Mouse (Mus musculus) right cerebral cortex, postnatal 25 days (tissue): Measurements from ENCODE around the gene BC061237.
"Not testable (repeated sequence)": the region's sequence is repeated elsewhere in the genome, so short reads cannot be mapped to it uniquely, and the experiment has no call there.

Experiments used
- DNase-seq: peaks from one replicate; pipeline ENCODE4 v3.0.0; 2022

BC061237 gene

DNA sequence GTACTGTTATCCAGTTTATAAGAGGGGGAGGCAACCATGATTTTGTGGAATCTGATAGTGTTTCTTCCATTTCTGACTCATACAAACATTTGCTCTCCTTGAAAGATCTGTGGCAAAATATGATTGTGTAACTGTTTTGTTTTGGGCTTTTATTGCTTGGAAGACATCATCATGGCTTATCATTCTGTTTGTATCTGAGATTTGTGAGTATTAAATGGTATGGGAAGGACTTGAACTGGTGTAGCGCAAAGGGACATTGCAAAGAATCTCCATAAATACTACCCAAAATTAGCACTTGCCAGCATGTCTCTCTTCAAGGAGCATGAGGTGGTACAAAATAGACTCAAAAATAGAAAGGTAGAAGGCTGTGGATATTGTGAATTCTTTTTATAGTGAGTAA lies at the start of gene BC061237:
Gene BC061237, plus strand, starts transcription at position 301 of the 400 bp plus-strand sequence.
- DNase-seq, result not testable (repeated sequence)

DNA sequence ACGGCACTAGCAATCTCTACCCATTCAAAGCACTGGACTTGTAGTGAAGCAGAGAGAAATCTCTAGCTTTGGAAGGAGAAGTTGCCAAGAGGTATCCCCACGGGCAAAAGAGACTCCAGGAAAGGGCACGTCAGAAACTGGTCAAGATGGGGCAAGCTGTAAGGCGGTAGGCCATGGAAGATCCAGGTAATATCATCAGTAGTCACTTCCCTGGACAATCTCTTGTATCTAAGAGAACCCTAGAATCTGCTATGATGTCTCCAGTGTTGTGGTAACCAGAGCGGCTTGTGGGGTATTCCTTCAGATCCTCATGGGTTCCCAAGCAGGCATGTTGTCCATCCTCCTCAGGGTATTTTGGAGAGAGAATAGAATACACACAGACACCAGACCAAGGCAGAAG lies 25.7 kb downstream of the BC061237 start, which contains the start of gene Gm17093:
Gene Gm17093, plus strand, starts transcription at position 301 of the 400 bp plus-strand sequence.
- not testable (repeated sequence) for DNase-seq

GRCm38 (mm10) chr14:44547961-44548360 lies 55.7 kb downstream of the BC061237 start:
- DNase-seq, result not testable (repeated sequence)
